Mouse (Mus musculus) embryonic stem cell, embryonic (primary cell): Measurements from ENCODE around the gene Cyp2w1.

Experiments
- CTCF ChIA-PET, 4 experiments: fragments of 300-600 bp in 2 of 4; fragments of 350-600 bp in 2 of 4; sonication (Branson Sonifier 250); formaldehyde crosslinking; loops; one replicate each; lab custom pipeline; 2022; ENCODE audit warnings: inconsistent platforms in 2 of 4; lab: Charles Lee
- POLR2A ChIA-PET, 4 experiments: fragments of 300-600 bp in 2 of 4; fragments of 350-600 bp in 2 of 4; sonication (Branson Sonifier 250); formaldehyde crosslinking; loops; one replicate each; lab custom pipeline; 2022; ENCODE audit warnings: antibody characterized with exemption in 4 of 4, inconsistent platforms in 1 of 4; lab: Charles Lee

Gene Cyp2w1

GRCm38 (mm10) chr5:139344687-139345363 is 7.6 kb upstream of the Cyp2w1 start:
- ChIA-PET POLR2A (interaction anchor here (0.7 to 2.4 kb wide), 33 partner anchors 8 to 725 kb away, joined by 3 to 37 read pairs (median 4); partner anchors contain the start of genes Adap1 (in 2 of the 4), Get4 (in 2 of the 4), Cyp2w1 (in 1 of the 4) and Pdgfa (in 1 of the 4)), CTCF (interaction anchor here (0.5 to 6.8 kb wide), 45 partner anchors 8 to 1102 kb away, joined by 3 to 107 read pairs (median 4); partner anchors contain the start of genes Cyp2w1 (in 4 of the 4), Adap1 (in 2 of the 4) and Get4 (in 1 of the 4))

GRCm38 (mm10) chr5:139345364-139345714 is 7.1 kb upstream of the Cyp2w1 start:
- CTCF ChIA-PET = interaction anchor here (0.7 to 6.8 kb wide), 24 partner anchors 8 to 1101 kb away, joined by 3 to 107 read pairs (median 4); partner anchors contain the start of genes Cyp2w1 (in 4 of the 4), Adap1 (in 1 of the 4) and Get4 (in 1 of the 4)

GRCm38 (mm10) chr5:139347225-139347624 is 5.2 kb upstream of the Cyp2w1 start:
- ChIA-PET CTCF (interaction anchor here in 2 of 4 experiments (0.6 to 1.7 kb wide), 4 partner anchors 12 to 33 kb away, joined by 3 to 6 read pairs (median 3); no protein-coding TSS in a partner anchor), POLR2A (interaction anchor here in 2 of 4 experiments (0.6 to 2.1 kb wide), 6 partner anchors 13 to 1032 kb away, joined by 3 to 5 read pairs (median 3); no protein-coding TSS in a partner anchor)

More at GRCm38 (mm10) chr5:139345364-139345714, 7.1 kb upstream of the Cyp2w1 start:
- POLR2A ChIA-PET = interaction anchor here (0.7 to 2.4 kb wide), 29 partner anchors 8 to 725 kb away, joined by 3 to 37 read pairs (median 4); partner anchors contain the start of genes Adap1 (in 2 of the 4), Get4 (in 1 of the 4), Pdgfa (in 1 of the 4) and Prkar1b (in 1 of the 4)

- CTCF ChIA-PET = interaction anchor here in 2 of 4 experiments (0.7 to 2.4 kb wide), 5 partner anchors 10 to 285 kb away, joined by 3 to 6 read pairs (median 5); partner anchors contain the start of gene 3110082I17Rik (in 1 of the 2)
- POLR2A ChIA-PET = interaction anchor here in 1 of 4 experiments (1.9 kb wide), 1 partner anchor 16 kb away, joined by 5 read pairs; no protein-coding TSS in a partner anchor
These were observed 2.7 kb upstream of the Cyp2w1 start for GRCm38 (mm10) chr5:139349713-139350112.

- CTCF ChIA-PET = interaction anchor here in 3 of 4 experiments (0.6 to 10.3 kb wide), 9 partner anchors 7 to 161 kb away, joined by 3 to 114 read pairs (median 6); no protein-coding TSS in a partner anchor
- POLR2A ChIA-PET = interaction anchor here in 2 of 4 experiments (0.6 to 1.9 kb wide), 8 partner anchors 9 to 1233 kb away, joined by 3 to 6 read pairs (median 4); partner anchors contain the start of gene Zfand2a (in 1 of the 2)
These were observed 1.3 kb upstream of the Cyp2w1 start, which contains the start of gene Cox19 for GRCm38 (mm10) chr5:139351134-139351533. Gene Cox19 (minus strand): TSS chr5:139351418.

- CTCF ChIA-PET = interaction anchor here in 3 of 4 experiments (0.8 to 10.3 kb wide), 8 partner anchors 7 to 48 kb away, joined by 3 to 114 read pairs (median 8); no protein-coding TSS in a partner anchor
- POLR2A ChIA-PET = interaction anchor here in 2 of 4 experiments (0.6 to 1.9 kb wide), 8 partner anchors 8 to 1234 kb away, joined by 3 to 6 read pairs (median 4); partner anchors contain the start of gene Zfand2a (in 1 of the 2)
These were observed 789 bp upstream of the Cyp2w1 start for GRCm38 (mm10) chr5:139351628-139352027.

- ChIA-PET CTCF (interaction anchor here (0.5 to 10.3 kb wide), 89 partner anchors 9 to 1261 kb away, joined by 3 to 114 read pairs (median 4); partner anchors contain the start of genes Adap1 (in 2 of the 4), 3110082I17Rik (in 1 of the 4), C130050O18Rik (in 1 of the 4) and Get4 (in 1 of the 4)), POLR2A (interaction anchor here (0.6 to 3.6 kb wide), 22 partner anchors 8 to 153 kb away, joined by 3 to 22 read pairs (median 3); partner anchors contain the start of genes Zfand2a (in 2 of the 4), Adap1 (in 1 of the 4), Get4 (in 1 of the 4) and Sun1 (in 1 of the 4))
These were observed 1.1 kb downstream of the Cyp2w1 start for GRCm38 (mm10) chr5:139353496-139353895.

- ChIA-PET POLR2A (interaction anchor here (0.8 to 3.6 kb wide), 15 partner anchors 9 to 204 kb away, joined by 3 to 22 read pairs (median 3); partner anchors contain the start of genes Zfand2a (in 2 of the 4), Adap1 (in 1 of the 4), Dnaaf5 (in 1 of the 4) and Prkar1b (in 1 of the 4)), CTCF (interaction anchor here (0.5 to 10.3 kb wide), 69 partner anchors 9 to 1261 kb away, joined by 3 to 114 read pairs (median 5); partner anchors contain the start of genes Adap1 (in 2 of the 4), 3110082I17Rik (in 1 of the 4), C130050O18Rik (in 1 of the 4) and Get4 (in 1 of the 4))
These were observed 1.5 kb downstream of the Cyp2w1 start for GRCm38 (mm10) chr5:139353946-139354345.

- CTCF ChIA-PET = interaction anchor here (0.5 to 10.3 kb wide), 31 partner anchors 9 to 458 kb away, joined by 3 to 114 read pairs (median 3); partner anchors contain the start of genes Get4 (in 1 of the 4) and Zfand2a (in 1 of the 4)
- POLR2A ChIA-PET = interaction anchor here in 2 of 4 experiments (0.5 to 3.6 kb wide), 7 partner anchors 10 to 1823 kb away, joined by 3 to 22 read pairs (median 3); partner anchors contain the start of genes Dnaaf5 (in 1 of the 2), Prkar1b (in 1 of the 2) and Zfand2a (in 1 of the 2)
These were observed 2.9 kb downstream of the Cyp2w1 start for GRCm38 (mm10) chr5:139355235-139355772.

GRCm38 (mm10) chr5:139358653-139359052 is 6.2 kb downstream of the Cyp2w1 start:
- POLR2A ChIA-PET = interaction anchor here in 1 of 4 experiments (1.0 kb wide), 1 partner anchor 15 kb away, joined by 3 read pairs; no protein-coding TSS in a partner anchor
- CTCF ChIA-PET = interaction anchor here in 3 of 4 experiments (0.6 to 10.3 kb wide), 6 partner anchors 11 to 101 kb away, joined by 3 to 114 read pairs (median 6); partner anchors contain the start of gene 3110082I17Rik (in 1 of the 3)

GRCm38 (mm10) chr5:139359244-139359643 is 6.8 kb downstream of the Cyp2w1 start:
- POLR2A ChIA-PET = interaction anchor here (0.6 to 1.3 kb wide), 7 partner anchors 8 to 283 kb away, joined by 3 to 7 read pairs (median 3); partner anchors contain the start of gene Cox19 (in 1 of the 4)
- CTCF ChIA-PET = interaction anchor here (0.6 to 10.3 kb wide), 12 partner anchors 9 to 429 kb away, joined by 3 to 114 read pairs (median 3); partner anchors contain the start of gene Cox19 (in 1 of the 4)

- CTCF ChIA-PET = interaction anchor here (0.5 to 4.6 kb wide), 17 partner anchors 9 to 1832 kb away, joined by 3 to 38 read pairs (median 6); partner anchors contain the start of gene Cyp2w1 (in 1 of the 4)
- POLR2A ChIA-PET = interaction anchor here (0.6 to 2.0 kb wide), 11 partner anchors 15 to 719 kb away, joined by 3 to 6 read pairs (median 4); no protein-coding TSS in a partner anchor
These were observed 11.4 kb downstream of the Cyp2w1 start for GRCm38 (mm10) chr5:139363858-139364257.

GRCm38 (mm10) chr5:139364260-139364910 is 12.0 kb downstream of the Cyp2w1 start:
- CTCF ChIA-PET = interaction anchor here (0.5 to 4.6 kb wide), 29 partner anchors 9 to 387 kb away, joined by 3 to 38 read pairs (median 4); partner anchors contain the start of genes Adap1 (in 1 of the 4) and Cyp2w1 (in 1 of the 4)
- POLR2A ChIA-PET = interaction anchor here (0.6 to 2.0 kb wide), 22 partner anchors 10 to 872 kb away, joined by 3 to 5 read pairs (median 3); partner anchors contain the start of gene Gpr146 (in 2 of the 4)

- ChIA-PET POLR2A (interaction anchor here (0.6 to 2.0 kb wide), 19 partner anchors 9 to 872 kb away, joined by 3 to 5 read pairs (median 4); partner anchors contain the start of gene Gpr146 (in 2 of the 4)), CTCF (interaction anchor here (0.6 to 4.6 kb wide), 27 partner anchors 8 to 386 kb away, joined by 3 to 38 read pairs (median 4); partner anchors contain the start of gene Adap1 (in 1 of the 4))
These were observed 12.6 kb downstream of the Cyp2w1 start for GRCm38 (mm10) chr5:139364911-139365571.

- CTCF ChIA-PET = interaction anchor here in 2 of 4 experiments (1.1 to 4.6 kb wide), 4 partner anchors 12 to 385 kb away, joined by 4 to 17 read pairs (median 6); no protein-coding TSS in a partner anchor
- POLR2A ChIA-PET = interaction anchor here in 1 of 4 experiments (1.2 to 1.4 kb wide), 2 partner anchors 14 to 22 kb away, joined by 3 read pairs; no protein-coding TSS in a partner anchor
These were observed 13.4 kb downstream of the Cyp2w1 start for GRCm38 (mm10) chr5:139365827-139366226.
